Mouse (Mus musculus) CD4-positive helper T cell, adult 2 months (primary cell): ENCODE data around the gene Ddx58.

Experiments used
- DNase-seq: peaks from one replicate; pipeline ENCODE4 v3.0.0-alpha.2; 2012; ENCODE audit warnings: low read depth, missing footprints, low spot score

The Ddx58 gene

GRCm38 (mm10) chr4:40182651-40183320 lies 56.8 kb downstream of the Ddx58 start:
- peak; percentile 63 for DNase-seq

DNA sequence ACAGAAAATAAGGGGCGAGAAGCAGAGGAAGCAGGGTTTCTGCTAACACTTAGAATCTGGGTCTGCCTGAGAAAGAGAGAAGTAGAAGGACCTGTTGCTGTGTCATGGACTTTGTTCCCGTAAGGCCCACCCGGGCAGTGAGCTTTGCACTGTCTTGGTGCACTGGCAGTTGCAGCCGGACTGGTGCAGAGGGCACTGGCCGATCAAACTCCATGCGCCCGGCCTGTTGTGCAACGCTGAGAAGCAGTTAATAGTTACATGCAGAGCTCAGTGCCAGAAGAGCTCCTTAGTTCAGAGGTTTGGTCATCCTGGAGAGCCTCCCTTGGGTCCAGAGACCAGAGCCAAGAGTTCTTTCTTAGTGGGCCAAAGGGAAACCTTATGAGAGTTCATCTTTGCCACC lies 57.9 kb downstream of the Ddx58 start:
- DNase-seq = no peak

- no peak for DNase-seq
These were observed 59.6 kb downstream of the Ddx58 start for GRCm38 (mm10) chr4:40180046-40180445.

- DNase-seq = no peak
These were observed 61.0 kb downstream of the Ddx58 start for GRCm38 (mm10) chr4:40178584-40178983.

DNA sequence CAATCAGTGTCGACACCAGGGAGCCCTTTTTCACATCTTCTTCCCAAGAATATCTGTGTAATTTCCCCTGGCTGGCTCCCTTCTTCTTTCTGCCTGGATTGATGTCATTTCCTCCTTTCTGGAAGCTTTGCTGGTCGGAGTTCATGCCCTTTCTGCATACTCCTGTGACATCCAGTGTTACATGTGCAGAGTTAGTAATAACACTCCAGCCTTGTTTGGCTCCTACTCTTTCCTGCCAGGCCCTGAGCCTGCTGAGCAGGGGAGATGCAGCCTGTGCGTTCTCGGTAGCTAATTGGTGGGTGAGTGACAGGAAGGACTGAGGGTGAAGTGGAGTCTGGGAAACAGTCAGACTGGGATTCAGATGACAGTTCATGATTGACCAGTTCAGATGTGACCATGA lies 65.3 kb downstream of the Ddx58 start:
- DNase-seq = no peak

GRCm38 (mm10) chr4:40172336-40172735 lies 67.3 kb downstream of the Ddx58 start:
- peak; percentile 34 for DNase-seq

DNA sequence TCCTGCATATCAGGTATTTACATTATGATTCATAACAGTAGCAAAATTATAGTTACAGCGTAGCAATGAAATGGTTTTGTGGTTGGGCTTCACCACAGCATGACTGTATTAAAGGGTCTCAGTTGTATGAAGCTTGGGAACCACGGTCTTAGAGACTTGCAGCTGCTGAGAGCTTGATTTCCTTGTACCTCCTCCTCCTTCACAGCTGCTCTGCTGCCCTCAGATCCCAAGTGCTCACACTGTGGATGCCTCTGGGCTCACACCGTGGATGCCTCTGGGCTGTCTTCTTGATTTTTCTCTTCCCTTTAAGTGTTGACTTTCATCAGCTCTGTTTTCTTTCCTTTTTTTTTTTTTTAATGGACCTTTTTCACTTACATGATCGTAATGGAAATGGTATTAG lies 68.2 kb downstream of the Ddx58 start:
- DNase-seq = no peak

DNA sequence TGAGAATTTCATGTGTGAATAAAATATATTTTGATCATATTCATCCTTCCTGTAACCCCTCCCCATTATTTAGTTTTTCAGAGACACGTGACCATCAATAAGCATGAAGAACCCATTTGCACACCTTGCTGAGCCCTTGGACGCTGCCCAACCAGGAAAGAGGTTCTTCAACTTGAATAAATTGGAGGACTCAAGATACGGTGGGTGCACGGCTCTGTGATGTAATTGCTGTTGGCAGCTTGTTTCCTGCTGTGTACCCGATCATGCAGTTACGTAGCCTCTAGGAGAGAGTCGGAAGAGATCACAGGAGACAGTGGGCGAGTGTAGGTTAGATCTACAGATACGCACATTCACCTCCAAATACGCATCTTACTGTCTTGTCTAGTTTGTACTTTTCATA lies 76.0 kb downstream of the Ddx58 start:
- peak; percentile 21 for DNase-seq

- DNase-seq = no peak
These were observed 78.8 kb downstream of the Ddx58 start for GRCm38 (mm10) chr4:40160591-40161434.

- DNase-seq = no peak
These were observed 81.4 kb downstream of the Ddx58 start for GRCm38 (mm10) chr4:40158224-40158540.

DNA sequence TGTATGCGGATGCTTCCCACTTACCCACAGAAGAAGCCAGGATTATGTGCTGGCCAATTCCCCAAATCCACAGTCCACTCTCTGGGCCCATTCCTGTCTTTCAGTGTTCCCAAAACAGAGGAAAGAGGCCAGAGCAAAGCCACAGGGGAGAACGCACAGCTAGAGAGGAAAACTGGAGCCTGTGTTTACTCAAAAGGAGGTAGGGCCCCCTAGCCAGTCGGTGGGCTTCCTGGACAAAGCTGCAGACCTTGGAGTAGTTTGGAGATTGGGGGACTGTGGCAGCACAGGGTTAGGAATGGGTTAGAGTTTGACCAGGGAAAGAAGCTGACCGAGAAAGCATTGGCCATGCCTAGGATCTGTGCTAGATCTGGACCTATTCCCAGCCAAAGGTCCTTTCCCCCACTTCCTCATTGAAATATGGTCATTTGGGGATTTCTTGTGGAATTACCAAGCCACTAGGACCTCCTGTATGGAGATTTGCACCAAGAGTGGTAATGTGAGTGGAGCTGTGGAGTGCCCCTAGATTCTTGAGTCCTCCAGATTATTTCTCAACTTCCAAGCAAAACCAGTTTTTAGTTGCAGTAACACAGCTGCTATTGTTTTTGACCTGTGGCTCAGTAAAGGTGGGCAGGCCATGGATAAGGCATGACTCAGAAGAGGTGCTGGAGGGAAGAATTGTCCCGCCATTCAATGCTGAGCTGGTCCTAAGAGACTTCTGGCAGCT lies 82.0 kb downstream of the Ddx58 start:
- no peak for DNase-seq

GRCm38 (mm10) chr4:40156582-40157499 lies 82.8 kb downstream of the Ddx58 start:
- no peak for DNase-seq

DNA sequence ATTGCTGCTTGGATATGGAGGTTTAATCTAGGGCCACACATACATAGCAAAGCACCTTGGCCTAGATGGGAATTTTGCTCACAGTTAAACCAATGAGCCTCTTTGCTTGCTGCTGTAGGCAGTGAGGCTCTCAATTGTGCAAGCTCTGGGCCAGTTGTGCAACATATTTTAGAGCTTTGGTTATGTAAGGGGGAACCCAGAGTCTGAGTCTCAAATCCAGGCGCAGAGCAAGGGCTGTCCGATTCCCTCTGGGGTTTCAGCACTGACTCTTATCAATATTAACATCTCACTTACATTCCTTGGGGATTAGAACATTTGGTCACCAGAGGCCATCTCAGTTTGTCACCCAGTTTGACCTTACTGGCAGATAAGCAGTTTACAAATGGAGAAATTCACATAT lies 83.5 kb downstream of the Ddx58 start:
- DNase-seq = no peak

DNA sequence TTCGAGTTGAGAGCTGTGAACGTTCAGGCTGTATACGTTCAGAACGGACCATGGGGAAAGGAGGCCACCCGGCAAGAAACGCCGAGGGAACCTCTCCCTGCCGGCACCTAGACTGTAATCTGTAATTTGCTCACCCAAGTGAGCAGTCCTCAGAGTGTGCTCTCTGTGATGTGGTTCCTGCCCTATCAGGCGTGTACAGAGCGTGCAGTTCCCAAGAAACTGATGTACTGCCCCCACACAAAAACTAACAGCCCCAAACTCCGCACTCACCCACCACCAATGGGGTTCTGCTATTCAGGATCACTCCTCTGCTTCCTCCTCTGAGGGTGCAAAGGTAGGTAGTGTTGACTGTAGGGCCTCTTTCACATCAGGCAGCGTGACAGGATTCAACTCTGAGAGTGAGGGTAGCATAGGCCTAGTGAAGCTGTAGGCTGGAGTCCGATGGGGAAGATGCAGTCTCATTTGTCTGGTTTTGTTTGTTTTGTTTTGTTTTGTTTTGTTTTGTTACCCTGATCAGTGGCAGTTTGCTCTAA lies 84.1 kb downstream of the Ddx58 start:
- no peak for DNase-seq

- no peak for DNase-seq
These were observed 84.9 kb downstream of the Ddx58 start for GRCm38 (mm10) chr4:40154751-40155150.
